Mouse (Mus musculus) lung, adult 2 months (tissue): ENCODE data around the gene Nsd1.

Experiments used
- CTCF ChIP-seq: fragments of 200-500 bp; IDR thresholded peaks from 2 replicates; pipeline ENCODE4 v1.5.1; 2011; ENCODE audit warnings: mild to moderate bottlenecking, low read length, control low read depth; ENCODE audit not compliant: insufficient read depth
- POLR2A ChIP-seq: fragments of 200-500 bp; IDR thresholded peaks from 2 replicates; pipeline ENCODE4 v1.6.1; 2011; ENCODE audit warnings: low read depth, mild to moderate bottlenecking, control low read depth, low read length, borderline replicate concordance; ENCODE audit errors: extremely low read depth

- no peak for TF ChIP-seq POLR2A
- TF ChIP-seq CTCF, result no peak
These were observed 103.5 kb downstream of the Nsd1 start for GRCm38 (mm10) chr13:55313051-55313450.
